Mouse (Mus musculus) liver, embryonic 14.5 days (tissue): Measurements from ENCODE around the gene Rnf213.

Experiments
- CTCF ChIP-seq: IDR thresholded peaks from 2 replicates; pipeline ENCODE4 v1.5.1; 2016; ENCODE audit warnings: antibody characterized with exemption, low read depth, control low read depth
- EP300 ChIP-seq: IDR thresholded peaks from 2 replicates; pipeline ENCODE4 v1.6.1; 2016; ENCODE audit warnings: antibody characterized with exemption, low read depth

GRCm38 (mm10) chr11:119506386-119506785, 113.5 kb downstream of the Rnf213 start:
- no peak for TF ChIP-seq CTCF
- TF ChIP-seq EP300: no peak
